Mouse (Mus musculus) MEL-GATA-1-ER (cell line): ENCODE data around the gene Slc22a20.
A peak's percentile ranks its signal among the peaks of the same experiment; 100 is the strongest.

Experiments
- DNase-seq: peaks from one replicate; pipeline ENCODE4 v3.0.0-alpha.2; 2012; ENCODE audit warnings: low read depth; ENCODE audit errors: extremely low read depth

The Slc22a20 gene

DNA sequence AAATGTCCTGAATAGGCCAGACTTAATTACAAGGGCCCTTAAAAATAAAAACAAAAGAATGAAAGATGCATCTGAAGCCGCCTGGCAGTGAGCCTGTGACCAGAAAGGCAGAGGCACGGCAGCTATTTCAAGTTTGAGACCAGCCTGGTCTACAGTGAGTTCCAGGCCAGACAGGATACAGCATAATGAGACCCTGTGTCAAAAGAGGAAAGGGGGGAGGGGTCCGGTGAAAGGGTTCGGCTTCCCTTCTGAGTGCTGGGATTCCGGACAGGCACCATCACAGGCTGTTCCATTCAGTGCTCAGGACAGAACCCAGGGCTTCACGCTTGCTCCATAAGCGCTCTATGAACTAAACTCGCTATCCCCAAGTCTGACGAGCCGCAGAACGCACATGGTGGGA, 58.9 kb downstream of the Slc22a20 start:
- DNase-seq: no peak

DNA sequence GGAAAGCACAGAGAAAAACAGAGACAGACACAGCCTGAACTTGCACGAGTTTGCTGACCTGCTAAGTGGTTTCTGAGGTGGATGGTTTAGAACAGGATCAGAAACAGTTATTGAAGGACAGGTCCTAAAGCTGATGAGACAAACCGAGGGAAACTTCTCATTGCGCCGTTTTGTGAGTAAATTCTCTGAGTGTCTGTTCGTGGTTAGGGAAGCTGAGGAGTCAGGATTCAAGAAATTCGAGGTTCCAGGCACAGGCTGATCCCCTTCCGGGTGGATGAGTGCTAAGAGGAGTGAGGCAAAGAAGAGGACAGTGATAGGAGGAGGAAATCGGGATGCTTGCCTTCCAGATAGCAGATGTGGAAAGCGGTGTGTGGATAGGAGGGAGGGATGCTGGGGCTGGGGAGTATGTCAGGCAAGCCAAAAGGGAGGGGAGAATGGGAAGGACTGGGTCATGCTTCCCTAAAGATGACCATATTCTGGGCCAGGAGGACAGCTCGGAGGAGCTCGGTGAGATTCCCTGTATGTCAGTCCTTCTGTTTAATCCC, 60.6 kb downstream of the Slc22a20 start:
- no peak for DNase-seq

DNA sequence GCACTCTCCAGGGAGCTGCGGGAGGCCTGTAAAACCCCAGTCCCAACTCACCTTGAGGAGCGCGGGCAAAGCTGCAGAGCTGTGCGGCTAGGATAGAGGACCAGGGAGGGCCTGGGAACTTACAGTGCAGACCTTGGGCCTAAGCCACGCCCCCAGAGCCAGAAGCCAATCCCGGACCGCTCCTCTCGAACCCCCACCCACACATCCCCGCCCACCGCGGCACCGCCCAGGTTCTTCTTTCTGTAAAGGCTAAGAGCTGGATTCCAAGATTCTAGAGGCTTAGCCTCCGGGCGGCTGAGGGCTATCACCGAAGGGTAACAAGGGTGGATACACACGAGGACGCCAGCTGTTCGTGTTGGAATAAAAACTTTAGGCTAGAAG, 61.2 kb downstream of the Slc22a20 start, which contains the start of gene Cdc42ep2:
Cdc42ep2 (minus strand) TSS at position 104 of the 381 bp plus-strand sequence.
- peak; percentile 87 for DNase-seq

DNA sequence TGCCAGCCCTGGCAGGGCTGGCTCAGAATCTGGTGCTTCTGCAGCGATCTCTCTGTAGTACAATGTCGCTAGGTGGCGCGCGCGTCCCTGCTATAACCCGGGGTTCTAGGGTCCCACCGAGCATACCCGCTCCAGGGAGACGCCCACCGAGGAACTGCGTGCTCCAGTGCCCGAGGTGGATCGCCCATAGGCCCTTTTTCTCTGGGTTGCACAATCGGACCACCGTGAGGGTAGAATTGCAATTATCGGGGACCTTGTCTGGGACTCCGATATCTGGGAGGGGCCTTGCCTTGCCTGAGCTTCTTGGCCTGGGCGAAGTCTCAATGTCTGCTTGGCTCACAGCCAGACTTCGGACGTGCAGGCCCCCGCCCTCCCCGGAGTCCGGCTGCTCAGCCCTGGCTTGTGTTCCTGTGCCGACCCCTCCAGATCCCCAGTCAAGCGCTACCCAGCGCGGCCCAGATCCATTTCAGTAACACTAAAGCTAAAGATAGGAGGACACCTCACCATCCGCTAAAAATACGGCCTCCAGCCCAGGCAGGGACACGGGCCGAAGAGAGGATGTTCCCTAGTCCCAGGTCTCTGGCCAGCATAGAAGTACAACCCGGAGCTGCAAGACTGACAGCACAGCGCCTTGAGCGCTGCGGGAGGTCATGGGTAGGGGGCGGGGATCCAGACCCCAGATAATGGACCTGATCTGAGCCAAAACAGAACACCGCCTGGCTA, 61.8 kb downstream of the Slc22a20 start:
- peak; percentile 76 for DNase-seq

DNA sequence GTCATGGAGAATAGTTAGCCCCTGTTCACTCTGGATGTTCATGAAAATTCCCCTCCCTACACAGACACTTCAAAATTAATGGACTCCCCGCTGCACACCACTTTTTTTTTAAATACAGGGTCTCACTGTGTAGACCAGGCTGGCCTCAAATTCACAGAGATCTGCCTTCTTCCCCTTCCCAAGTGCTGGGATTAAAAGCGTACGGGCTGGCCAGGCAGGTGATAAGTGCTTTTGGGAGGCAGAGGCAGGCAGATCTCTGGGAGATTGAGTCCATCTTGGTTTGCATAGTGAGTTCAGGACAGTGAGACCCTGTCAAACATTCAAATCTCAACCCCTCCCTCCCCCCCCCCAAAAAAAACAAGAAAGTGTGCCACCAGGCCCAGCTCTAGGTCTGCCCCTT, 63.0 kb downstream of the Slc22a20 start:
- no peak for DNase-seq

DNA sequence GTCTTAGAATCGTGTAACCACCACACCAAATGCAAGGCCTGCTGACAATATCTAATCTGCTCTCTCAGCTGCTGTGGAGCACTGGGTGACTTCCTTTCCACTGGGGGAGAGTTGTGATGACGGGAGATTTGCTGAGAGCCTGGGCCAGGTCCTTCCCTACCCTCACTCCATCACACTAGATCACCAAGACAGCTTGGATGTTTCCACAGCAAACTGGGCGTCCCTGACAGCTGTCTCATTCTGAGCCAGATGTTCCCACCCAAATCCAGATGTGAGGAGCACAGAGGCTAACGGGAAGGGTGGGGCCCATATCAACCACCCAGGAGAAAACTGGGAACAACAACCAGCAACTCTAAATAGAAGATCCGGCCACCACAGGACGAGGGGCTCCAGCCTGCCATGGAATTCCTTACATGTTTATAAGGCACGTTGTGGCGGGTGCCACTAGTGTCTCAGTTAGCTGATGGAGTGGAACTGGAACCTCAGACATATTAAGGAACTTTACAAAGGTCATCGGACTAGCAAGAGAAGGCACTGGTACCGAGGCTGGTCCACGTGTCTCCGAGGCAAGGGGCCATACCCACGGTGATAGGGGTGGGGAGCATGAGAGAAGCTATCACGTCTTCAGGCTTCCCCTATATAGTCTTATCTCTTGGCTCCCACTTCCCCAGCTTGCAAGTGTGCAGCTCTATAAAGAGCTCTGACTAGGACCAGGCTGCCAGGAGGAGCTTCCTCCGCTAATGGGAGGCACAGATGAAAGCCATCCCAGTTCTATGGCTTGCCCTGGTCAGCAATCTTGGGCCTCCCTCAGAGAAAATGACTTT, 63.6 kb downstream of the Slc22a20 start:
- peak; percentile 92 for DNase-seq

DNA sequence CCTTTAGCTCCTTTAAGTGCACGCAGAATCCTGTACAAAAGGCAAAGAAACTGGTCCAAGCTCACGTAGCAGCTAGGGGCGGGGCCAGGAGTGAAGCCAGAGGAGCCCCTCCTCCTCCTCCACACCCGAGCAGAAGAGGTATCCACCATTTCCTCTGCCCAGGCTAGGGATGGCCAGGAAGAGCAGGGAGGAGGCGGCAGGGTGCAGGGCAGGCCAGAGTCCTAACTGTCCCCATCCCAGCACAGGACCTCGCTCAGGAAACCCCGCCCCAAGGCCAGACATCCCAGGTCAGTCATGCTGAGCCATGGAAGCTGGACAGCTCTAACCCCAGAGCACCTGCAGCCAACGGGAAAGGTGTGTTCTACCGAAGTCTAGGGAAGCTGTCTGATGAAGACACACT, 64.2 kb downstream of the Slc22a20 start:
- peak; percentile 26 for DNase-seq
